Mouse (Mus musculus): Measurements from ENCODE around the gene Ptpn6.

GRCm38 (mm10) chr6:124717968-124718367 lies 20.5 kb downstream of the Ptpn6 start:
- TF ChIP-seq POLR2A (IDR thresholded peaks at IDR 0.05; ENCODE audit: borderline replicate concordance, extremely low read depth, low read depth, low read length) (no peak), CTCF (IDR thresholded peaks at IDR 0.05; ENCODE audit: insufficient read depth, low read length) (no peak)
